Mouse (Mus musculus) spleen, adult 2 months (tissue): ENCODE results near the gene Rapgef5. TPM values are rescaled to one million over a fixed set of nuclear protein-coding genes. Genes with fewer than 3 reads are reported as not detected.

ENCODE experiments used
- DNase-seq, 2 experiments: peaks; one replicate each; pipeline versions ENCODE4 v3.0.0 to v3.0.0-alpha.2; 2012 to 2021; ENCODE audit warnings: low spot score in 2 of 2, low read depth in 1 of 2
- H3K27ac ChIP-seq: fragments of 200-500 bp; 2 replicates; pipeline ENCODE4 v1.5.1; 2012; ENCODE audit warnings: low read length, inconsistent platforms; ENCODE audit not compliant: insufficient read depth
- H3K27me3 ChIP-seq: fragments of 200-500 bp; 2 replicates; pipeline ENCODE4 v1.6.1; 2012; ENCODE audit warnings: mild to moderate bottlenecking, moderate library complexity, low read length, inconsistent platforms; ENCODE audit not compliant: control insufficient read depth, insufficient read depth
- H3K36me3 ChIP-seq: fragments of 200-500 bp; 2 replicates; pipeline ENCODE4 v1.6.1; 2012; ENCODE audit warnings: mild to moderate bottlenecking, low read length, inconsistent platforms; ENCODE audit not compliant: control insufficient read depth, insufficient read depth
- H3K4me1 ChIP-seq: fragments of 200-500 bp; 2 replicates; pipeline ENCODE4 v1.6.1; 2011; ENCODE audit warnings: inconsistent platforms; ENCODE audit not compliant: control insufficient read depth, insufficient read depth, insufficient read length
- H3K4me3 ChIP-seq: fragments of 200-500 bp; 2 replicates; pipeline ENCODE4 v1.5.1; 2011; ENCODE audit warnings: mild to moderate bottlenecking, inconsistent platforms; ENCODE audit not compliant: insufficient read depth, insufficient read length; ENCODE audit errors: extremely low read depth
- CTCF ChIP-seq: fragments of 200-500 bp; IDR thresholded peaks from 2 replicates; pipeline ENCODE4 v1.5.1; 2011; ENCODE audit warnings: mild to moderate bottlenecking, inconsistent platforms; ENCODE audit not compliant: insufficient read depth, insufficient read length, insufficient replicate concordance; ENCODE audit errors: extremely low read depth
- POLR2A ChIP-seq: fragments of 200-500 bp; IDR thresholded peaks from 2 replicates; pipeline ENCODE4 v1.6.1; 2011; ENCODE audit warnings: low read depth, low read length, inconsistent platforms
- WGBS: fragments of 180-500 bp; shearing (Covaris S2); methylation state at CpG from one replicate; pipeline ENCODE4 v1.1.7; 2018; 5-methylcytosine and 5-hydroxymethylcytosine counted together
- polyA plus RNA-seq: library from polyadenylated mRNA; depleted of rRNA; stranded (reverse); fragments of >200 nt; gene quantifications from 2 replicates; pipeline ENCODE4 v1.2.3, GENCODE M21; 2012

Gene Rapgef5
- polyA plus RNA-seq, 1 experiment, result 6.9 TPM

DNA sequence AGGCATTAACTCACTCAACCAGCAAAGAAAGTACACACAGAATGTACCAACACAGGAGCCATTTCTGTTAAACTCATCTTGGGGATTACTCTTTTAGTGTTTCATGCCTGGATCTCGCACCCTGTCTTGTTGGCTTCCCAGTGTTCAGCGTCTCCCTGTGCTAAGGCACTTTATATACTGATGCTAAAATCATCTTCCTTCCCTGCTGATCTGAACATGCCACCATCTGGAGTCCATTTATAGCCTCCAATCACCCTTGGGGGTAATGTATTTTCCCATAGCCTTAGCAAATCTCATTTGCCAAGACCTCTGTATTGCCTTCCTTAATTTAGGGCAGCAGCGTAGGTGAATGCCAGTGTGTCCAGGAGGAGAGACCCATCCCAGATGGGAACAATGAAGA lies 11.6 kb downstream of the Rapgef5 start:
- Histone ChIP-seq H3K4me3 (no peak overlapping the region), H3K4me1 (no peaks in the 10 kb centered on the region), H3K36me3 (no peaks in the 10 kb centered on the region), H3K27me3 (no peaks in the 10 kb centered on the region), H3K27ac (no peak overlapping the region)
- WGBS, result 88% methylated on average over 3 of the region's 3 CpGs
- DNase-seq, result no peak
- TF ChIP-seq CTCF (no peak), POLR2A (no peak)

DNA sequence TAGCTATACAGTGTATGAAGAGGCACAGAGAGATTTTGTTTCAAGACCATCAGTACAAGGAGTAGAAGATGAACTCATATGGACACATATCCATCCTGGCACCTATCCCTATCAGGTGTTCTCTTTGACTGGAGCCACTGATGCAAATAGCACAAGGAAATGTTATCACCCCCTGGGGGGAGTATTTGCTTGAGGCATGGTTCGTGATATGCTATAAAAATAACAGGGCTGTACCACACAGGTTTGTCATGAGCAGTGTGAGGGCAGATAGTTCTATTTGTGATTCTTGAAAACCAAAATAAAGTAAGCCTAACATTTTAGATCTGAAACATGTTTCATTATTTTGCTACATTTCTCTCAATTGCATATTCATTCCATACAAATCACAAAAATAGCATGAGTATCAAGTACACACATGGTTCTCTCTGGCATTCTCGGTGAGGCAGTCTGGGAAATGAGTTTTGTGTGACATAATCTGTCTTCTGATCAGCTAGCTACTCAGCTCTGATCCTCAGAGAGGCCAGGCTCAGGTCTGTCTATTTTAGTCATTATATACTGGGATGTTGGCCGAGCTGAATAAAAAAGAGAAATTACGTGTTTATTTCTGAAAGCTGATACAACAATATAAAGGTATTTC lies 12.3 kb downstream of the Rapgef5 start:
- WGBS, result 83% methylated on average over 4 of the region's 4 CpGs
- Histone ChIP-seq H3K27me3 (no peaks in the 10 kb centered on the region), H3K36me3 (no peaks in the 10 kb centered on the region), H3K4me1 (no peaks in the 10 kb centered on the region), H3K4me3 (no peak overlapping the region), H3K27ac (no peak overlapping the region)
- DNase-seq, result no peak
- TF ChIP-seq POLR2A, result no peak
- no peak for TF ChIP-seq CTCF

DNA sequence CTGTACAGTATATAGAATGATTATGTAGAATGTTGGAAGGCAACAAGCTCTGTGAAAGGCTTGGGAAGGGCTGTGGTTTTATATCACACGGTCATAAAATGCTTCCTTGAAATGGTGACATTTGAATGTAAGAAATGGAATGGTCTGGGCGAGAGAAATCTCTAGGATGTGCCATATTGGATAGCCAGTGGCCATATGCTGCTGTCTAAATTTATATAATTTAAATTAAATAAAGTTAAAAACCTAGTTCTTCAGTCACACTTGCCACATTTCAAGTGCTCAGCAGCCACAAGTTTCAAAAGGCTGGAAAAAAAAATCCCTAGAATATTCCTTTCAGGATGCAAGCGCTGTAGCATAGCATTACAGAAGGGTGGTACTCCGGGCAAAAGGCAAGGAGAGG lies 14.8 kb downstream of the Rapgef5 start:
- WGBS, result 90% methylated on average over 4 of the region's 4 CpGs
- H3K27ac ChIP-seq, result no peak overlapping the region
- H3K27me3 ChIP-seq, result no peaks in the 10 kb centered on the region
- TF ChIP-seq CTCF, result no peak
- no peak for TF ChIP-seq POLR2A
- no peak for DNase-seq
- H3K4me1 ChIP-seq, result no peaks in the 10 kb centered on the region; the same call in 1 of the 2 replicates
- H3K4me3 ChIP-seq, result no peak overlapping the region
- H3K36me3 ChIP-seq, result no peaks in the 10 kb centered on the region

DNA sequence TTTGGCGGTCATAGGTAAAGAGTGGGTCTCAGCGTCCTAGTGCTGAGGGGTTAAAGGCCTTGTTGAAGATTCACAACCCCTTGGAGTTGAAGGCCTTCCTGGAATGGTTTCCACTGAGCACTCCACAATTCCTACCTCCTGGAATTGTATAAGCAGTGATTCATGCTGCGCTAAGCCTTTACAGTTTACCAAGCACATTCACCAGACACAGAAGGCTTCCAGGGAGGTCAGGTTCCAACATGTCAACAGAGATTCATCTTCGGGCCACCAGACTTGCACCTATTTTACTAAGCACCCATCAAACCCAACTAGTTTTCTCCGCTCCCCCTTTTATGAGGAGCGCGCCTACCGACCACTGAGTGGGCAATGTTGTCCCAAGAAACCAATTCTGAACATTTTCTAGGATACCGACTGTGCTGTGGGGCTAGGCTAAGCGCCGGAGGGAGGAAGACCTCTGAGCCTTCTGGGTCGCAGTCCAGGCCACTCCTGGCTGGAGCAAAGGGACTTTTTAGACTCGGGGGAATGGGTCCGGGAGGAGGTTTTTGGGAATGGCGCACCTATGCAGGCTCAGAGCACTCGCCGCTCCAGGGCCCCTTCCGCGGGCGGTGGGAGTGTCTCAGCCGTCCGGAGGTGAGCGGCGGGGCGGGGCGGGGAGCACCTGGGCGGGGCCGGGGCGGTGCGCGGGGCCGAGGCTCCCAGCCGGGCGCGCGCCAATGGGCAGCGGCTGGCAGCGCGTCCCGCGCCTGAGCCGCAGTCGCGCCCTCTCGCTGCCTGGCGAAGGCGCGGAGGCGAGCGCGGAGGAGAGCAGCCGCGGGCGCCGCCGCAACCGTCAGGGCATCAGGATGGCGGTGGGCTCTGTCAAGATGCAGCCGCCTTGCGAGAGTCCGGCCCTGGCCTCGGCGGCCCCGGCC lies 17.2 kb downstream of the Rapgef5 start:
- H3K36me3 ChIP-seq, result no peaks in the 10 kb centered on the region
- no peaks in the 10 kb centered on the region for H3K27me3 ChIP-seq
- TF ChIP-seq CTCF, result no peak
- TF ChIP-seq POLR2A, result no peak
- WGBS, result 12% methylated on average over 64 of the region's 64 CpGs
- no peak overlapping the region for H3K27ac ChIP-seq
- peak overlapping the region; percentile 77 for H3K4me3 ChIP-seq
- DNase-seq, result peak in 1 of 2 experiments; percentile 57
- no peaks in the 10 kb centered on the region; the same call in 1 of the 2 replicates for H3K4me1 ChIP-seq

DNA sequence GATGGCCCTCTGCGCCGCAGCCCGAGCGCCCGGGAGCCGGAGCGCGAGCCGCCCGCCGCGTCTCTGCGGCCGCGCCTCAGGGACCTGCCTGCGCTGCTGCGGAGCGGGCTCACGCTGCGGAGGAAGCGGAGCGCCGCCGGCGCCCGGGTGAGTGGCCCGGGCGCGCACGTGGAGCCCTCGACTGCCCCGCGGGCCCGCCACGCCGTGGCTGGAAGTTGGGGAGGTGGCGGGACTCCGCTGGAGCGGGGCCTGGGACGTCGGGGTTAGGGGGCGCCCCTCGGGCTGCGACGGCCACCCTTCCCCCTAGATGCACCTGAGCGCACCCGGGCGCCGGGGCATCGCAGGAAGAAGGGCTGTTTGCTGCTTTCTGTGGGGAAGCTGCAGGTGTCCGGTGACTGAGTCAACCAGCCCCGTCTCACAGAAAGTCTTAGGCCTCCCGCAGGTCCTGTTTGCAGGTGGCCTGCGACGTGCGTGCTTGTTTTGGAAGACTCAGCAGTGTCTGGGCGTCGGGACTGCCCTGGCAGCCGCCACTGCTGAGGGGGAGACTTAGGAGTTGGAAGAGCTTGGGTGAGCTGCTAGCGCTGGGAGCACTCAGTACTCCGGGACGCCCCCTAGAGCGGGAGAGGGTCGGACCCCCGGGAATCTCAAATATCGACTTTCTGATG lies 17.9 kb downstream of the Rapgef5 start:
- Histone ChIP-seq H3K36me3 (no peaks in the 10 kb centered on the region), H3K27ac (peak overlapping the region; percentile 2; the same call in 1 of the 2 replicates), H3K4me3 (peak overlapping the region; percentile 77), H3K4me1 (no peaks in the 10 kb centered on the region; the same call in 1 of the 2 replicates), H3K27me3 (no peaks in the 10 kb centered on the region)
- TF ChIP-seq CTCF, result no peak
- no peak for TF ChIP-seq POLR2A
- DNase-seq, result peak in 1 of 2 experiments; percentile 36
- WGBS, result under 1% methylated on average over 51 of the region's 66 CpGs

DNA sequence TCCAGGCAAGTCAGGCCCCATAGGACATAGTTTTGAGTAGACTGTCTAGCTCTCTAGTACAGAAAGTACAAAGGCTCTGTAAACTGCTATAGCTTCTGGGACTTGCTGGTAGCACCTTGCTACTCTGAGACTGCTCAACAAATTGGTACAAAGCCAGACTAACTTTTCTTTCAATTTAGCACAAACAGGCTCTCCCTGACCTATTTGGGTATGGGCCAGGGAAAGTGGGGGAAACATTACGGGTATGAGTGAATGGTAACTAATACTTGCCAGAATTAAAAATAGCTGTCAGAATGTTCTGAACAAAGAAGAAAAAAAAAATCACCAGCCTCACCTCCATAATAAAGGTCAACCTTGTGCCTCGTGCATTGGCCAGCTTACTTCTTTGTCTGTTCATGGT lies 24.1 kb downstream of the Rapgef5 start:
- H3K4me1 ChIP-seq, result no peaks in the 10 kb centered on the region
- H3K27me3 ChIP-seq, result no peaks in the 10 kb centered on the region
- H3K27ac ChIP-seq, result no peak overlapping the region
- DNase-seq, result no peak
- no peak overlapping the region for H3K4me3 ChIP-seq
- WGBS, result 84% methylated on average over 2 of the region's 2 CpGs
- TF ChIP-seq CTCF (no peak), POLR2A (no peak)
- no peaks in the 10 kb centered on the region for H3K36me3 ChIP-seq

DNA sequence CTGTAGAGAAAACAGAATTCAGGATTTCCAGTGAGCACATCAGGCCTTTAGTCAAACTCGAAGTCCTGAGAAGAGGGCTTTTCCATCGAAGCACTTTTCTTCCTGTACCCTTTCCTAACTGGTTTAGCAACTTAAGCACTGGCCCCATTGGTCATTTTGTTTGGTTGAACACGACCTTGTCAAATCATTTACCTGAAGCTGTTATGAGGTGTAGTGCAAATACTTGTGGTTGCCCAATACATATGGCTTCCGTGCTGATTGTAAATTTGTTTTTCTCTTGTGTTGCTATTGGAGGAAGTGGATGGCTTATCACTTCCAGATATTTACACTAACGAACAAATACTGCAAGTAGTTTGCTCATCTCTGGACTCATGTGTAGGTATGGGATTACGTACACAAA lies 29.0 kb downstream of the Rapgef5 start:
- no peaks in the 10 kb centered on the region for H3K27me3 ChIP-seq
- no peak for DNase-seq
- H3K4me3 ChIP-seq, result no peak overlapping the region
- no peaks in the 10 kb centered on the region for H3K36me3 ChIP-seq
- no peak overlapping the region for H3K27ac ChIP-seq
- no peaks in the 10 kb centered on the region for H3K4me1 ChIP-seq
- 79% methylated on average over 6 of the region's 6 CpGs for WGBS
- TF ChIP-seq POLR2A (no peak), CTCF (no peak)
